Mouse (Mus musculus): ENCODE data around the gene Spg7.
"Not testable (repeated sequence)": the region's sequence is repeated elsewhere in the genome, so short reads cannot be mapped to it uniquely, and the experiment has no call there.

The Spg7 gene

DNA sequence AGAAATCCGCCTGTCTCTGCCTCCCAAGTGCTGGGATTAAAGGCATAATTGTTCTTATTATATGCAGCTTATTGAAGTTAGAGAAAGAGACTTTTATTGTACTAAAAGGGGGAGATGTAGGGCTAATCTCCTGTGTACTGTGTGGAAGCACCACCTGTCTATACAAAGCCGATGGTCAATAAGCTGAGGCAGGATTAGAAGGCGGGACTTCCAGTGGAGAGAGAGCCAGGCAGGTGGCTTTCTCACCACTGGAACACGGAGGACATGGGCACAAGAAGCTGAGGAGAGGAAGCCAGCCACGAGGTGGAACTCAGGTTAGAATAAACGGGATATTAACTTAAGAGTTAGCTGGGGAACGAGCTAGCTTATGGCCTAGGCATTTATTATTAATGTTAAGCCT is at the start of gene Spg7:
TSS of gene Spg7 (plus strand) at position 222 of the 400 bp plus-strand sequence.
- DNase-seq (ENCODE audit: low spot score): no peak

- DNase-seq (ENCODE audit: low spot score): no peak
Observed at GRCm38 (mm10) chr8:123014429-123014828, 48.3 kb upstream of the Spg7 start.

GRCm38 (mm10) chr8:123015074-123015473 is 47.7 kb upstream of the Spg7 start:
- no peak for DNase-seq (ENCODE audit: low spot score)

GRCm38 (mm10) chr8:123017143-123017542 is 45.6 kb upstream of the Spg7 start:
- DNase-seq (ENCODE audit: low spot score): no peak

DNA sequence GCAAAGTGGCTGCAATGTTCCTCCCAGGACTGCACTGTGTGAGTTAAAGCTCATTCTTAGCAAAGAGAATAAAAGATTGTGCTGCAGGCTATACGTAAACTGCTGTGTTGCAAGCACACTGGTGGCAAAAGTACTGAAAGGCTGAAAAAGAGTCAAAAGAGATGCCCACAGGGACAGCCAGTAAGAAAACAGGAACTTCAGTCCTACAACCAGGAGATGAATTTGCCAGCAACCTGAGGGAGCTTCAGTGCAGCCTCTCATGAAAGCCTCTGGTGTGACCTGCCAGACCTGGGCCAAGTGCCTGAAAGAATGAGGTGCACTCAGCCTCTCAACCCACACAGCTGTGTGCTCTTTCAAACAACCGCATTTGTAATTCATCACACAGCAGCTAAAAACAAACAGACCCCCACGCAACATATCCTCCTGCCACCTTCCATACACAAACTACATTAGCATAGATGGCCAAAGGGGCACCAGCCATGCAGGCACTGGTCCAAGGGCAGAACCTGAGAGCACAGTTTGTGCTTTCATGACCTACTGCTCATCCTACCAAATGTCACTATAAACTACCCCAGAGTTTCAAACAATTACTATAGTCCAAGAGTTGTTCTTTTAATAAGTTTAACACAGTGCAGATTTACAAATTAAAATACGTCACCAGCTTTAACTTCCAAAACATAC is 44.1 kb upstream of the Spg7 start:
- no peak for DNase-seq (ENCODE audit: low spot score)

GRCm38 (mm10) chr8:123020084-123020483 is 42.7 kb upstream of the Spg7 start:
- no peak for DNase-seq (ENCODE audit: low spot score)

DNA sequence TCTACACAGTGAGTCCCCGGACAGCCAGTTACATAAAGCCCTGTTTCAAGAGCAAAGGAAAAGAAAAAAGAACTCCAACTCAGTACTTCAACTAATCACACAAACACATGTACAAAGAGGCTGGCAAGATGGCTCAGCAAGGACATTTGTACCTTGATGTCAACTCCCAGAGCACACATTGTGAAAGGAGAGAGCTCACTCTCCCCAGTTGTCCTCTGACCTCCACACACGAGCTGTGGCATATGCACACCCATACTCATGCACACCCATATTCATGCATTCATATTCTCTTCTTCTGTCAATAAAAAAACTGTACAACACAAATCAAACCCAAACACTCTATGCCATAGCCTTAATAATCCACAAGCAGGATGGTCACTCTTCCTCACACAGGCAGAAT is 41.9 kb upstream of the Spg7 start:
- DNase-seq (ENCODE audit: low spot score): no peak

DNA sequence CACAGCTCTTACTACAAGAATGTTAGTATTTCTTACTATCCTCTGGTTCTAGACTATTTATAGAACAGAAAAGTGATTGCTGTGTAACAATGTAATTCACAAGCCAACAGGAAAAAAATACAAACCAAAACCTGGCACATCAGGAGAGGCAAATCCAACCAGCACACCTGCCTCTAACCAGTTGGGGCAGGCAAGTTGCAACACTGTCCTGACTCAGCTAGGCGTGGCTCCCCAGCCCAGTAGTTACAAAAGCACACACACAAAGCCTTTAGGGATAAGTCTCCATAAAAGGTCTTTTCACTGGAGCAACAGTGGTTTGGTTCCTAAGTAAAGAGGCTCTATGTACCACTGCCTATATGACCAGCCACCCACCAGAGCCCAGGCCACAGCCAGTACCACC is 41.5 kb upstream of the Spg7 start:
- no peak for DNase-seq (ENCODE audit: low spot score)

DNA sequence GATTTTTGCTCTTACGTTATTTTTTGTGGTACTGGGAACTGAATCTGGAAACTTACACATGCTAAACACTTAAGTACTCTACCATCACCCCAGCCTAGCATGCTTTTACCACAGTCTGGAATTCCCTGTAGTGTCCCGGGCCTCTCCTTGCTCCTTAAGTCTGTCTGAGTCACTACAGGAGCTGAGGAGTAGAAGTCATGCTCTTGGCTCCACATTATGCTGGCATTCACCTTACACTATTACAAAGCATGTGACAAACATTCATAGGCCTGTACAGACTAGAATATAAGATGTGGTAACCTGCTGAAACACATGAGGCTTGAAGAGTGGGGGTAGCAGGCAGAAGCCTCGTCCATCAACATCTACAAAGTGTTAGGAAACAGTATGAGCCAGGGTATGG is 40.0 kb upstream of the Spg7 start:
- no peak for DNase-seq (ENCODE audit: low spot score)

DNA sequence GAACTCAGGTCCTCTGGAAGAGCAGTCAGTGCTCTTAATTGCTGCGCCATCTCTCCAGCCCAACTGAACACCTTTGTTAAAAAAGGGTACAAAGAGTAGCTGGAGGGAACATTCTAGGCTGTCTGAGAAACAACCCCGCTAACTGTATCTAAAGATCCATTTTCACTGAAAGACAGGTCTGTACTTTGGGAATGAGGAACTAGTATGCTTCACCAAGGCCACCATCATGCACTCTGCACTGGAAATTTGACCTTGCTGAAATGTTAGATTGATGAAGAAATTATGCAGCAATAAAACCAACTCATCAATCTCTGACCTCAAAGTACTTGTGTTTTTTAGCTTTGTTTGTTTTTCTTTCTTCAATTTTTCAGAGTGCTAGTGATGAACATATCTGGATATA is 38.5 kb upstream of the Spg7 start:
- no peak for DNase-seq (ENCODE audit: low spot score)

- DNase-seq (ENCODE audit: low spot score): no peak
Observed at GRCm38 (mm10) chr8:123025951-123026351, 36.8 kb upstream of the Spg7 start.

- DNase-seq (ENCODE audit: low spot score): no peak
Observed at GRCm38 (mm10) chr8:123027786-123028185, 35.0 kb upstream of the Spg7 start.

DNA sequence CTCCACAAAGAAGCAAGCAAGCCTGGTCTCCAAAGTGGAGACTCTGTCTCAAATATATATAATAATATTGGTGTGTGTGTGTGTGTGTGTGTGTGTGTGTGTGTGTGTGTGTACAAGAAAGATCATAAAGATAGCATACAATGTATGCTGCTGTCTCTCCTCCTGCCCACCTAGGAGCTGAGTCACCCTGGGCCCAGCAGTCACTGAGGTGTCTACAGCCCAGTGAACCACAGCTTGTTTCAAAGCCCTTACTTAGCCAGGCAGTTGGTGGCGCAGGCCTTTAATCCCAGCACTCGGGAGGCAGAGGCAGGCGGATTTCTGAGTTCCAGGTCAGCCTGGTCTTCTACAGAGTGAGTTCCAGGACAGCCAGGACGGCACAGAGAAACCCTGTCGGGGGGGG is 32.7 kb upstream of the Spg7 start:
- DNase-seq (ENCODE audit: low spot score): not testable (repeated sequence)

GRCm38 (mm10) chr8:123031321-123031978 is 31.3 kb upstream of the Spg7 start:
- DNase-seq (ENCODE audit: low spot score): no peak

DNA sequence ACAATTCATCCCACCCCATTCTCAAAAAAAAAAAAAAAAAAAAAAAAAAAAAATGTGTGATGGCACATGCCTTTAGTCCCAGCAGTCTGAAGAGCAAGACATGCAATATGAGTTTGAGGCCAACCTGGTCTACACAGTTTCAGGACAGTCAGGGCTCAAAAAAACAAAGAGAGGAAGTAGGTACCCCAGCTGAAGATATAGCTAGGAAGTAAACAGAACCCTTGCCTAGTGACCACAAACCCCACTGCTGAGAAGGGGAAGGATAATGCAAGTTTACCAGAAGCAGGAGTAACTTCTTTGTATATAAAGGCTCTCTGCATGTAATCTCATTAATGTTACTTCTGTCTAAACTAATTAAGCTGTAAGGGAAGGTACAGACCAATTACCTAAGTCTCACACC is 30.0 kb upstream of the Spg7 start:
- no peak for DNase-seq (ENCODE audit: low spot score)

DNA sequence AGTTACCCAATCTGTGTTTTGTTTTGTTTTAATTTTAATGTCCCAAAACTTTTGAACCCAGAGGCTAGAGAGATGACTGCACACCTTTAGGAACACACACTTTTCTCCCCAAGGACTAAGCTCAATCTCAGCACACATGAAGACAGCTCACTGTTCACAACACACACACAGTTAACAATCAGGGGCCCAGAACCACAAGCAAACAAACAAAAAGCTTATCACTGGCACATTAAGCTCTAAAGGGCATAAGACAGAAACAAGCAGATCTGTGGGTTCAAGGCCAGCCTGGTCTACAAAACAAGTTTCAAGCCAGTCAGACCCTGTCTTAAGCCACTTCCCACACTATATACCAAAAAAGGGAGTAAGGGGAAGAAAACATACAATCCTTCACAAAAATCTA is 29.3 kb upstream of the Spg7 start:
- no peak for DNase-seq (ENCODE audit: low spot score)

DNA sequence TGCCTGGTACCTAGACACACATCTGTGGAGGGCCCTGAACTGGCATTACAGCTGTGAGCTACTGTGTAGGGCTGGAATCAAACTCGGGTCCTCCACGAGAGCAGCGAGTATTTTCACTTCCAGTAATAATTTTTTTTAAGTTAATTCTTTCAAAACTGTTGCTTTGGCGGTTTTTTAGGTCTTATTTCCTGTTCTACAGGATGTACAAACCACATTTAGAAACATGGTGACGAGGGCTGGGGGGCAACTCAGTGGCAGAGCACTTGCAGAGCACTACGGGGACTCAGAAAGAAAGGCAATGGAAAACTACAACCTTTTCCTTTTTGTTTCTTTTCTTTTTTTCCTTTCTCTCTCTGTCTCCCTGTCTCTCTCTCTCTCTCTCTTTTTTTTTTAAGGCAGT is 28.6 kb upstream of the Spg7 start:
- no peak for DNase-seq (ENCODE audit: low spot score)

- DNase-seq (ENCODE audit: low spot score): no peak
Observed at GRCm38 (mm10) chr8:123036956-123037355, 25.8 kb upstream of the Spg7 start.

DNA sequence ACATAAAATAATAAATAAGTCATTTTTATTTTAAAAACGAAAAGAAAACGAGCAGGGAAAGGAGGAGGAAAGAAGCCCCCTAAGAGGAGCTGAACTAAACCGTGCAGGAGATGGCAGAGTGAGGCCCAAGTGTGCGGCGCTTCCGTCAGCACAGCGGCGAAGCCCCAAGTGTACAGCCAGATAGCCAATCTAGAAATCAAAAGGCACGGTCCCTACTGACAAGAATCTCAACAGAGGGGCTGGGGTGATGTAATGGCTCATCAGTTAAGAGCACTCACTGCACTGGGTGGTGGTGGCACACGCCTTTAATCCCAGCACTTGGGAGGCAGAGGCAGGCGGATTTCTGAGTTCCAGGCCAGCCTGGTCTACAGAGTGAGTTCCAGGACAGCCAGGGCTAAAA is 25.3 kb upstream of the Spg7 start:
- DNase-seq (ENCODE audit: low spot score): no peak

GRCm38 (mm10) chr8:123038351-123038750 is 24.4 kb upstream of the Spg7 start:
- DNase-seq (ENCODE audit: low spot score): no peak

- no peak for DNase-seq (ENCODE audit: low spot score)
Observed at GRCm38 (mm10) chr8:123039376-123040109, 23.2 kb upstream of the Spg7 start.

GRCm38 (mm10) chr8:123040110-123040650 is 22.6 kb upstream of the Spg7 start:
- no peak for DNase-seq (ENCODE audit: low spot score)

Measured in testis, postnatal 10 days (tissue).